In genomic region chr13:56947266-56947665, GRCm38 (mm10) we compare ENCODE assay signal across 18 mouse cellular contexts. TPM values are rescaled to one million over a fixed set of nuclear protein-coding genes. Genes with fewer than 3 reads are reported as not detected.
"Had no signal": no experiment of that assay in that cellular context is flagged by ENCODE, and none has a peak within 500 bp of the region (broad histone marks: within the 10 kb centered on the region; RNA-seq: fewer than 3 reads in every experiment).

No protein-coding gene starts in this region.

- H3K4me1 ChIP-seq: kidney, embryonic 15.5 days; megakaryocyte, embryonic 14.5 days; stomach, embryonic 15.5 days had no signal

- H3K9ac ChIP-seq: kidney, embryonic 15.5 days; lung, embryonic 14.5 days; stomach, embryonic 15.5 days had no signal

- H3K27me3 ChIP-seq: kidney, embryonic 15.5 days; megakaryocyte, embryonic 14.5 days; stomach, embryonic 15.5 days had no signal

- ATAC-seq: intestine, embryonic 16.5 days; midbrain, embryonic 16.5 days had no signal

- H3K36me3 ChIP-seq: kidney, embryonic 15.5 days; stomach, embryonic 15.5 days had no signal

- H3K4me2 ChIP-seq: kidney, embryonic 15.5 days; liver, embryonic 11.5 days; lung, embryonic 14.5 days; midbrain, embryonic 11.5 days; stomach, embryonic 15.5 days had no signal

- H3K4me3 ChIP-seq: kidney, embryonic 15.5 days; megakaryocyte, embryonic 14.5 days; stomach, embryonic 15.5 days had no signal

- H3K9me3 ChIP-seq: kidney, embryonic 15.5 days; stomach, embryonic 15.5 days had no signal

- H3K27ac ChIP-seq: kidney, embryonic 15.5 days; macrophage; stomach, embryonic 15.5 days had no signal

- DNase-seq: kidney, adult 2 months; kidney, postnatal 14 days; lung, embryonic 14.5 days; lung, postnatal 10 days; right cerebral cortex, postnatal 14 days; thymus, adult 2 months; thymus, postnatal 25 days had no signal

RNA-seq across cellular contexts. Expression of gene Trpc7, which starts 51.5 kb away (rescaled TPM):
- polyA plus RNA-seq: kidney, adult 2 months; liver, embryonic 11.5 days; liver, embryonic 16.5 days; lung, embryonic 14.5 days; macrophage; spleen, adult 2 months; urinary bladder, adult 2 months had no signal
